Mouse (Mus musculus) thymus, adult 18-20 months (tissue): Measurements from ENCODE around the gene Ifit1bl2.
A peak's percentile ranks its signal among the peaks of the same experiment; 100 is the strongest.
"Not testable (repeated sequence)": the region's sequence is repeated elsewhere in the genome, so short reads cannot be mapped to it uniquely, and the experiment has no call there.

Experiments
- DNase-seq, 2 experiments: peaks; one replicate each; pipeline ENCODE4 v3.0.0; 2022; ENCODE audit warnings: mixed read lengths in 2 of 2

Gene Ifit1bl2

GRCm38 (mm10) chr19:34640623-34641022, at the start of gene Ifit1bl2, which contains the start of gene Ifit1:
Gene Ifit1bl2 (minus strand): TSS chr19:34640743.
Gene Ifit1 (plus strand): TSS chr19:34640871.
- DNase-seq = no peak

GRCm38 (mm10) chr19:34685530-34685929, 45.0 kb upstream of the Ifit1bl2 start:
- no peak for DNase-seq

- DNase-seq = no peak
Observed at GRCm38 (mm10) chr19:34684857-34685256, 44.3 kb upstream of the Ifit1bl2 start.

- DNase-seq = no peak
Observed at GRCm38 (mm10) chr19:34678428-34678827, 37.9 kb upstream of the Ifit1bl2 start.

- DNase-seq = no peak
Observed at GRCm38 (mm10) chr19:34673476-34673875, 32.9 kb upstream of the Ifit1bl2 start.

- peak in 1 of 2 experiments; percentile 29 for DNase-seq
Observed at GRCm38 (mm10) chr19:34666127-34666526, 25.6 kb upstream of the Ifit1bl2 start.

- no peak for DNase-seq
Observed at GRCm38 (mm10) chr19:34662740-34663139, 22.2 kb upstream of the Ifit1bl2 start.

- DNase-seq = no peak
Observed at GRCm38 (mm10) chr19:34662067-34662507, 21.5 kb upstream of the Ifit1bl2 start.

- DNase-seq = no peak
Observed at GRCm38 (mm10) chr19:34656511-34657298, 16.2 kb upstream of the Ifit1bl2 start.

GRCm38 (mm10) chr19:34655227-34655805, 14.8 kb upstream of the Ifit1bl2 start:
- DNase-seq = no peak

- no peak for DNase-seq
Observed at GRCm38 (mm10) chr19:34650997-34651396, 10.5 kb upstream of the Ifit1bl2 start.

GRCm38 (mm10) chr19:34650276-34650675, 9.7 kb upstream of the Ifit1bl2 start:
- no peak for DNase-seq

- DNase-seq = not testable (repeated sequence)
Observed at GRCm38 (mm10) chr19:34647630-34648029, 7.1 kb upstream of the Ifit1bl2 start.

GRCm38 (mm10) chr19:34642616-34643015, 2.1 kb upstream of the Ifit1bl2 start:
- DNase-seq = no peak

GRCm38 (mm10) chr19:34636933-34637557, 3.5 kb downstream of the Ifit1bl2 start:
- DNase-seq = peak in 1 of 2 experiments; percentile 26

GRCm38 (mm10) chr19:34633484-34633883, 7.1 kb downstream of the Ifit1bl2 start:
- no peak for DNase-seq

- DNase-seq = no peak
Observed at GRCm38 (mm10) chr19:34631487-34631886, 9.1 kb downstream of the Ifit1bl2 start.

GRCm38 (mm10) chr19:34627496-34627895, 13.0 kb downstream of the Ifit1bl2 start:
- no peak for DNase-seq

- no peak for DNase-seq
Observed at GRCm38 (mm10) chr19:34624663-34625062, 15.9 kb downstream of the Ifit1bl2 start.

- DNase-seq = no peak
Observed at GRCm38 (mm10) chr19:34623781-34624180, 16.8 kb downstream of the Ifit1bl2 start.

- no peak for DNase-seq
Observed at GRCm38 (mm10) chr19:34620871-34621270, 19.7 kb downstream of the Ifit1bl2 start.

GRCm38 (mm10) chr19:34612243-34613001, 28.1 kb downstream of the Ifit1bl2 start:
- not testable (repeated sequence) for DNase-seq

- not testable (repeated sequence) for DNase-seq
Observed at GRCm38 (mm10) chr19:34610118-34610517, 30.4 kb downstream of the Ifit1bl2 start.
